Mouse (Mus musculus) stomach, embryonic 16.5 days (tissue): ENCODE measurements around the gene Ndst2. TPM values are rescaled to one million over a fixed set of nuclear protein-coding genes. Genes with fewer than 3 reads are reported as not detected.
A peak's percentile ranks its signal among the peaks of the same experiment; 100 is the strongest.

Source experiments
- ATAC-seq: fragments of 200-750 bp; cut with Nextera tagmentation; 2 replicates; pipeline ENCODE4 v1.8.0; 2017; ENCODE audit warnings: moderate number of reproducible peaks, moderate TSS enrichment; ENCODE audit not compliant: insufficient read depth, low FRiP score
- H3K27ac ChIP-seq: fragments of 300-500 bp; sonication (generic); 2 replicates; pipeline ENCODE4 v1.5.1; 2014; ENCODE audit warnings: low read length
- H3K27me3 ChIP-seq: fragments of 300-500 bp; sonication (generic); 2 replicates; pipeline ENCODE4 v1.6.1; 2014; ENCODE audit warnings: low read length, control low read depth, mixed read lengths; ENCODE audit not compliant: control insufficient read depth, insufficient read depth
- H3K36me3 ChIP-seq: fragments of 300-500 bp; sonication (generic); 2 replicates; pipeline ENCODE4 v1.6.1; 2014; ENCODE audit warnings: low read length; ENCODE audit not compliant: control insufficient read depth, insufficient read depth
- H3K4me1 ChIP-seq: fragments of 300-500 bp; sonication (generic); 2 replicates; pipeline ENCODE4 v1.6.1; 2014; ENCODE audit warnings: low read length, control low read depth, mixed read lengths; ENCODE audit not compliant: control insufficient read depth, insufficient read depth
- H3K4me2 ChIP-seq: fragments of 300-500 bp; sonication (generic); 2 replicates; pipeline ENCODE4 v1.6.1; 2014; ENCODE audit warnings: low read depth, low read length, mixed read lengths
- H3K4me3 ChIP-seq: fragments of 300-500 bp; sonication (generic); replicated peaks from 2 replicates; pipeline ENCODE4 v1.5.1; 2014; ENCODE audit warnings: mild to moderate bottlenecking, low read length
- H3K9ac ChIP-seq: fragments of 300-500 bp; sonication (generic); 2 replicates; pipeline ENCODE4 v1.6.1; 2014; ENCODE audit warnings: low read length
- H3K9me3 ChIP-seq: fragments of 300-500 bp; sonication (generic); replicated peaks from 2 replicates; pipeline ENCODE4 v1.6.1; 2016; ENCODE audit warnings: low read length, control low read depth; ENCODE audit not compliant: control insufficient read depth
- WGBS: fragments of 180-500 bp; shearing (Covaris S2); extraction: QIAGEN DNeasy Blood & Tissue Kit; methylation state at CpG from one replicate; pipeline ENCODE4 v1.1.7; 2014; 5-methylcytosine and 5-hydroxymethylcytosine counted together
- polyA plus RNA-seq: library from polyadenylated mRNA; unstranded; fragments of >200 nt; fragmentation: Nextera tagmentation; extraction: Ambion mirVana; gene quantifications from 2 replicates; pipeline ENCODE4 v1.2.1, GENCODE M21; 2015

Gene Ndst2
- polyA plus RNA-seq, 1 experiment from 2014 or later: 23.7 TPM

DNA sequence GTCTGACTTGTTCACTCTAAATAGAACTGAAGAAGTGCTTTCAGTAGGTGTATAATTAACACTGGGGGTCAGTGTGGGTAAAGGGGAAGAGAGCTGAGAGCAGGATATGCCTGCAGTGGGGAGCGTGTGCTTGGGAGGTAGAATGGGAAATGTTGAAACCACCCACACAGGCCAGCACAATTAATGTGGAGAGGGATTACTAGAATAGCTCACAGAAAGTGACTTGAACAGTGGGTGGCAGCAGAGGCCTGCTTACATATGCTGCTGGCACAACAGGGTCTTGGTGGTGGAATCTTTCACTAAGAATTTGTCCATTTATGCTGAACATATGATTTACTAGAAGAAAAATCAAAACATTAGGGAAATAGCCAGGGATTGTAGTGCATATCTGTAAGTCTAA lies 37.4 kb downstream of the Ndst2 start:
- Histone ChIP-seq H3K4me2 (peak overlapping the region; percentile 86), H3K4me3 (peak overlapping the region; percentile 91), H3K9ac (peak overlapping the region; percentile 92), H3K9me3 (no peaks in the 10 kb centered on the region), H3K4me1 (peaks cover 45% of the 10 kb centered on the region), H3K36me3 (peaks cover 3% of the 10 kb centered on the region; the same call in 1 of the 2 replicates), H3K27me3 (no peaks in the 10 kb centered on the region), H3K27ac (peak overlapping the region; percentile 21; the same call in 1 of the 2 replicates)
- ATAC-seq: no peak
- 20% methylated on average over 1 of the region's 1 CpGs for WGBS

DNA sequence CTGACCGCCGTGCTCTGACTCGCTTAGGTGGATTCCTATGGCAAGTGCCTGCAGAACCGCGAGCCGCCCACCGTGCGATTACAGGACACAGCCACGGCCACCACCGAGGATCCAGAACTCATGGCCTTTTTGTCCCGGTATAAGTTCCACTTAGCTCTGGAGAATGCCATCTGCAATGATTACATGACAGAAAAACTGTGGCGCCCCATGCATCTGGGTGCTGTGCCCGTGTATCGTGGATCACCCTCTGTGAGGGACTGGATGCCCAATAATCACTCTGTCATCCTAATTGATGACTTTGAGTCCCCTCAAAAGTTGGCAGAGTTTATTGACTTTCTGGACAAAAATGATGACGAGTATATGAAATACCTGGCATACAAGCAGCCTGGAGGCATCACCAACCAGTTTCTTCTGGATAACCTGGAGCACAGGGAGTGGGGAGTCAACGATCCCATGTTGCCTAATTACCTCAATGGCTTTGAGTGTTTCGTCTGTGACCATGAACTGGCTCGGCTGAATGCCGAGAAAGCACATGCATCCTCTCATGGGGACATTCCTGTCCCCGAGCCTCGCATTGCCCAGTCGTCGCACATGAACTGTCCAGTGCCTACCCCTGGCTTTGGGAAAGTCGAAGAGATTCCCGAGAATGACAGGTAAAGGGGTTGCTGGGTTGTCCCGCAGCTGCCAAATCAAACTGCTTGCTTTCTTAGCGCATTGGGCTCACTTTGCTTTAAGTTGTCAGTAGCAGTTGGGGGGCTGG lies 38.4 kb downstream of the Ndst2 start:
- peak overlapping the region; percentile 92 for H3K9ac ChIP-seq
- ATAC-seq: no peak
- peak overlapping the region; percentile 86 for H3K4me2 ChIP-seq
- WGBS: 12% methylated on average over 27 of the region's 27 CpGs
- H3K4me3 ChIP-seq: peak overlapping the region; percentile 91
- peaks cover 37% of the 10 kb centered on the region for H3K4me1 ChIP-seq
- H3K36me3 ChIP-seq: peaks cover 13% of the 10 kb centered on the region
- no peaks in the 10 kb centered on the region for H3K27me3 ChIP-seq
- H3K9me3 ChIP-seq: no peaks in the 10 kb centered on the region
- peak overlapping the region; percentile 99 for H3K27ac ChIP-seq

DNA sequence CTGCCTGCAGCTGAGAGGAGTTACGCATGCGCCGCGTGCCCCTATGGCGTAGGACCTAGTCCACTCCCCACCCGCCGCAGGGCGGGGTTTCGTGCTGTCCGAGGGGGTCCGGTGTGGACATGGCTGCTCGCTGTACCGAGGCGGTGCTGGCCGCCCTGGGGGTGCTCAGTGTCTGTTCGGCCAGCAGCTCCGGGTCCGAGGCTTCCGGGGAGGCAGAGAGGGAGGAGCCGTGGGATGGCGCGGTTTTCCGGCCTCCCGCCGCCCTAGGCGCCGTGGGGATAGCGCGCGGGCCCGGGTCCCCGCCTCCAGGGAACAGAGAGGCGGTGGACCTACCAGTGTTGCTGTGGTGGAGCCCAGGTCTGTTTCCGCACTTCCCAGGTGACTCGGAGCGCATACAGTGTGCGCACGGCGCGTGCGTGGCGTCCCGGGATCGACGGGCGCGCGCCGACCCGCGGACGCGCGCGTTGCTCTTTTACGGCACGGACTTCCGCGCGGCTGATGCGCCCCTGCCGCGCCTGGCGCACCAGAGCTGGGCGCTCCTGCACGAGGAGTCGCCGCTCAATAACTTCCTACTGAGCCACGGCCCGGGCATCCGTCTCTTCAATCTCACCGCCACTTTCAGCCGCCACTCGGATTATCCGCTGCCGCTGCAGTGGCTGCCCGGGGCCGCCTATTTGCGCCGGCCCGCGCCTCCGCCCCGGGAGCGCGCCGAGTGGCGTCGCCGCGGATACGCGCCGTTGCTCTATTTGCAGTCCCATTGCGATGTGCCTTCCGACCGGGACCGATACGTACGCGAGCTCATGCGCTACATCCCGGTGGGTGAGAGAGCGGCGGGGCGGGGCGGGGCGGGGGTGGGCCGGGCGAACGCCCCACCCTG lies 39.2 kb downstream of the Ndst2 start, which contains the start of gene Fut11:
TSS of gene Fut11 (plus strand) at position 85 of the 877 bp plus-strand sequence.
- Histone ChIP-seq H3K27me3 (no peaks in the 10 kb centered on the region), H3K27ac (peak within 1 kb of the TSS; percentile 99), H3K9ac (peak within 1 kb of the TSS; percentile 92), H3K4me1 (peaks cover 30% of the 10 kb centered on the region), H3K4me2 (peak within 1 kb of the TSS; percentile 86), H3K9me3 (no peaks in the 10 kb centered on the region), H3K4me3 (peak within 1 kb of the TSS; percentile 91), H3K36me3 (peaks cover 17% of the 10 kb centered on the region)
- peak; percentile 92 for ATAC-seq
- under 1% methylated on average over 111 of the region's 111 CpGs for WGBS

DNA sequence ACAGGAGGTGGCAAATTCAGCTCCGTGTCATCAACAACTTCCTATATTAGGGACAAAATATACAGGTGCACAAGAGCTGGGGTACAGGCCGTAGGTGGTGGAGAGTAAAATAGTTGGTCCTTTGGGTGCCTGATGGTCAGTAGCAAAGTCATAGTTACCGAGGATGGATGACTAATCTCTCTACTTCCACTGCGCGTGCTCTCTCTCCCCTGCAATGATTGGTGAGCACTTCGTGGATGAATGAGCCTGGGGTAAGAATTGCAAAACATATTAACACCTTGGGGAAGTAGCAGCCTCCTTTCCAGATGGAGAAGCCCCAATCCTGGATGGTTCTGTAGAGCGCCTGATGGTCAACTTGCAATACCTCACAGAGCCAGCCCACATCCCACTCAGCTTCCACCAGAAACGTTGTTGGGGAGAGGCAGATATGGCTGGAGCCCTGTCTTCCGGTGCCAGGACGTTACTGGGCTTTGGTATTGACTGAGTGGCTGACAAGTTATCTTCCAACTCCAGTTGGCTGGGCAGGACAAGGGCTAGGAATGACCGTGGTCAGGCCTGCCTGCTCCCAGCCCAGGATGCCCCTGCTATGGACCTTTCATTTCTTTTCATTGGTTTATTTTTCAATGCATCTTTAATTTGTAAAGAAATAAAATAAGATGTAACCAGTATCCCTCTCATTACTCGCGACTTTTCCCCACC lies 40.0 kb downstream of the Ndst2 start:
- 40% methylated on average over 13 of the region's 13 CpGs for WGBS
- peak overlapping the region; percentile 86 for H3K4me2 ChIP-seq
- H3K4me3 ChIP-seq: peak overlapping the region; percentile 91
- no peaks in the 10 kb centered on the region for H3K27me3 ChIP-seq
- H3K27ac ChIP-seq: peak overlapping the region; percentile 99
- peak overlapping the region; percentile 92 for H3K9ac ChIP-seq
- H3K4me1 ChIP-seq: peaks cover 30% of the 10 kb centered on the region
- no peaks in the 10 kb centered on the region for H3K9me3 ChIP-seq
- peaks cover 25% of the 10 kb centered on the region for H3K36me3 ChIP-seq
- ATAC-seq: peak; percentile 11; the same call in 1 of the 2 replicates

DNA sequence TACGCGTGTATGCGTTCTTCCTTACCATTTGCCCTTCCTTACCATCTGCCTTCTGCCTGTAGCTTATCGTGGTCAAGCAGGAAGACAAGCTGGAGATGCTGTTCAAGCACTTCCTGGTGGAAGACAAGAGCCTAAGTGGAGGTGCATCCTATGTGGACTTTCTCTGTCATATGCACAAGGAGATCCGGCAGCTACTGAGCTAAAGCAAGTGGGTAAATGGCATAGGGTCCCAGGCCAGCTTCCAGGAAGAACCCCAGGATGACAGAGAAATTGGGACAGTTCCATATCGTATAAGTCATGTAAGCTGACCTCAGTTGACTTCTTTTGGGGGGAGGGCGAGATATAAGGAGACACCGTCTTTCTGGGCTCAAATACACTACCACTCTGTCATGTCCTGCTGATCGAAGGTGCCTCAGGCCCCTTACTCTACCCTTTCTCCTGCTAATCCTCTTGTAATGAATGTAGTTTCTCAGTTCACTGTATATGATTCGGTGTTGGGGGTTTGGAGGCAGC lies 40.7 kb downstream of the Ndst2 start:
- Histone ChIP-seq H3K4me1 (peaks cover 30% of the 10 kb centered on the region), H3K4me2 (no peak overlapping the region), H3K27me3 (no peaks in the 10 kb centered on the region), H3K4me3 (no peak overlapping the region), H3K27ac (no peak overlapping the region), H3K36me3 (peaks cover 31% of the 10 kb centered on the region), H3K9ac (no peak overlapping the region), H3K9me3 (no peaks in the 10 kb centered on the region)
- no peak for ATAC-seq
- 86% methylated on average over 10 of the region's 10 CpGs for WGBS

DNA sequence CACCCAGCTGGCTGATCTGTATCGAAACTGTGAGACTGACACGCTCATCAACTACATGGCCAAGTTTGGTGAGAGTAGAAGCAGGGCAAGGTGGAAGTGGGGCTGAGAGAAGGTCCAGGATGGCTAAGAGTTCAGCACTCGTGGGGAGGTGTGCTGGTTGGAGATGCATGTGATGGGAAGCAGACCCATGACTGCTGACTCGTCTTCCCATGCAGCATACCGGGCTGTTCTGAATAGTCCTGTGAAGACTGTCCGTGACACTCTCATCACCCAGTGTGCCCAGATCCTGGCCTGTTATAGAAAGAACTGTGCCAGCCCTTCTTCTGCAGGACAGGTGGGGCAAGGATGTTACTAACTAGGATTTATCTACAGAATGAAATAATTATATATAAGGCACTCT lies 42.6 kb downstream of the Ndst2 start:
- H3K9ac ChIP-seq: no peak overlapping the region
- no peak overlapping the region for H3K27ac ChIP-seq
- 89% methylated on average over 6 of the region's 6 CpGs for WGBS
- ATAC-seq: no peak
- H3K36me3 ChIP-seq: peaks cover 36% of the 10 kb centered on the region
- H3K27me3 ChIP-seq: no peaks in the 10 kb centered on the region
- H3K4me3 ChIP-seq: no peak overlapping the region
- no peak overlapping the region for H3K4me2 ChIP-seq
- H3K9me3 ChIP-seq: no peaks in the 10 kb centered on the region
- peaks cover 14% of the 10 kb centered on the region for H3K4me1 ChIP-seq

DNA sequence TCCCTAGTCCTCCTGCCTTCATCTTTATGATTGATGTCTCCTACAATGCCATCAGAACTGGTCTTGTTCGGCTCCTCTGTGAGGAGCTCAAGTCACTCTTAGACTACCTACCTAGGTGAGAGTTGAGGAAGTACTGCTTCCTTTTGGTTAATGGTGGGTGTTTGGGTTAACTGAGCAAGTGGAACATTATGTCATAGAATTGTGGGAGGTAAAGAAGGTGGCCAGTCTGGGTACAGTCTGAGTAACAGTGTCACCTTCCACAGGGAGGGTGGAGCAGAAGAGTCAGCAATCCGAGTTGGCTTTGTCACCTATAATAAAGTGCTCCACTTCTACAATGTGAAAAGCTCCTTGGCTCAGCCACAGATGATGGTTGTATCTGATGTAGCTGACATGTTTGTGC lies 45.4 kb downstream of the Ndst2 start:
- 86% methylated on average over 2 of the region's 2 CpGs for WGBS
- no peak for ATAC-seq
- no peaks in the 10 kb centered on the region for H3K27me3 ChIP-seq
- H3K9me3 ChIP-seq: no peaks in the 10 kb centered on the region
- H3K4me2 ChIP-seq: no peak overlapping the region
- no peak overlapping the region for H3K4me3 ChIP-seq
- H3K27ac ChIP-seq: no peak overlapping the region
- no peaks in the 10 kb centered on the region for H3K4me1 ChIP-seq
- H3K36me3 ChIP-seq: peaks cover 48% of the 10 kb centered on the region
- H3K9ac ChIP-seq: no peak overlapping the region

DNA sequence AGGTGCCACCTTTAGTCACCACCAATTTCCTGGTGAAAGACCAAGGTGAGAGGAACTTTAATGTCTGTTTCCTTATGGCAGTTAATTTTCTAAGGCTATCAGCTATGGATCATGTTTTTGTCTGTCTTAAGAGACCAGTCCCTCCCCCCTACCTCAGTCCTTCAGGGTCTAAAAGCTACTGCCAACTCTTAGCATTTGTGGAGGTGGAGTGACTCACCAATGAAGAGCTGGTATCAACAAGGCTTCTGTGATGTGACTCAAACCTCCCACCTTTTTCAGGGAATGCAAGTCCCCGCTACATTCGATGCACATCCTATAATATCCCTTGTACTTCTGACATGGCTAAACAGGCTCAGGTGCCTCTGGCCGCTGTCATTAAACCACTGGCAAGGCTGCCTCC lies 47.8 kb downstream of the Ndst2 start:
- no peaks in the 10 kb centered on the region for H3K9me3 ChIP-seq
- no peaks in the 10 kb centered on the region for H3K4me1 ChIP-seq
- H3K9ac ChIP-seq: no peak overlapping the region
- no peak for ATAC-seq
- 94% methylated on average over 3 of the region's 3 CpGs for WGBS
- peaks cover 60% of the 10 kb centered on the region for H3K36me3 ChIP-seq
- no peak overlapping the region for H3K4me3 ChIP-seq
- H3K27me3 ChIP-seq: no peaks in the 10 kb centered on the region
- H3K4me2 ChIP-seq: no peak overlapping the region
- H3K27ac ChIP-seq: no peak overlapping the region
